Mouse (Mus musculus) heart, embryonic 15.5 days (tissue): ENCODE results near the gene Dbndd2. TPM values are rescaled to one million over a fixed set of nuclear protein-coding genes. Genes with fewer than 3 reads are reported as not detected.

ENCODE experiments used
- polyA plus RNA-seq: library from polyadenylated mRNA; unstranded; fragments of >200 nt; fragmentation: Nextera tagmentation; extraction: Ambion mirVana; gene quantifications from 2 replicates; pipeline ENCODE4 v1.2.1, GENCODE M21; 2015

The Dbndd2 gene
- polyA plus RNA-seq, 1 experiment from 2014 or later = 8.6 TPM

Other genes with a start within 250 kb of the Dbndd2 start
- gene Svs2, start 247.6 kb upstream of the Dbndd2 start, polyA plus RNA-seq = not detected in 2 replicates
- gene Svs3b, start 229.5 kb upstream of the Dbndd2 start, polyA plus RNA-seq = not detected in 2 replicates
- not detected in 2 replicates for gene Svs4, start 207.6 kb upstream of the Dbndd2 start, polyA plus RNA-seq
- gene Svs3a, start 196.8 kb upstream of the Dbndd2 start, polyA plus RNA-seq = not detected in 2 replicates
- not detected in 2 replicates for gene Svs6, start 169.4 kb upstream of the Dbndd2 start, polyA plus RNA-seq
- not detected in 2 replicates for gene Svs5, start 153.4 kb upstream of the Dbndd2 start, polyA plus RNA-seq
- gene Slpi, start 97.0 kb upstream of the Dbndd2 start, polyA plus RNA-seq = 1.3 and 1.6 TPM in 2 replicates
- 0.25 and 0.80 TPM in 2 replicates for gene Rbpjl, start 83.0 kb upstream of the Dbndd2 start, polyA plus RNA-seq
- gene Matn4, start 80.9 kb upstream of the Dbndd2 start, polyA plus RNA-seq = 8.4 and 14.9 TPM in 2 replicates
- 41.9 and 56.5 TPM in 2 replicates for gene Sdc4, start 42.2 kb upstream of the Dbndd2 start, polyA plus RNA-seq
- 32.0 and 40.4 TPM in 2 replicates for gene Sys1, start 29.1 kb upstream of the Dbndd2 start, polyA plus RNA-seq
- 10.5 and 13.5 TPM in 2 replicates for gene Gm20458, start 25.1 kb upstream of the Dbndd2 start, polyA plus RNA-seq
- not detected in 2 replicates for gene Trp53tg5, start 12.4 kb upstream of the Dbndd2 start, polyA plus RNA-seq
- gene Pigt, start 11.4 kb downstream of the Dbndd2 start, polyA plus RNA-seq = 42.1 and 54.1 TPM in 2 replicates
- gene Wfdc2, start 76.3 kb downstream of the Dbndd2 start, polyA plus RNA-seq = 10.0 and 39.8 TPM in 2 replicates
- not detected in 2 replicates for gene Spint3, start 87.4 kb downstream of the Dbndd2 start, polyA plus RNA-seq
- 0.21 and 0.47 TPM in 2 replicates for gene Wfdc6a, start 99.3 kb downstream of the Dbndd2 start, polyA plus RNA-seq
- not detected in 2 replicates for gene Eppin, start 107.5 kb downstream of the Dbndd2 start, polyA plus RNA-seq
- gene Wfdc6b, start 127.4 kb downstream of the Dbndd2 start, polyA plus RNA-seq = not detected in 2 replicates
- not detected in 2 replicates for gene Wfdc8, start 127.5 kb downstream of the Dbndd2 start, polyA plus RNA-seq
- gene Wfdc16, start 152.7 kb downstream of the Dbndd2 start, polyA plus RNA-seq = not detected in 2 replicates
- gene Wfdc10, start 169.9 kb downstream of the Dbndd2 start, polyA plus RNA-seq = 0.31 TPM in 1 of 2 replicates, not detected in the other
- gene Wfdc9, start 170.5 kb downstream of the Dbndd2 start, polyA plus RNA-seq = not detected in 2 replicates
- not detected in 2 replicates for gene Wfdc11, start 188.0 kb downstream of the Dbndd2 start, polyA plus RNA-seq
- gene Wfdc13, start 199.0 kb downstream of the Dbndd2 start, polyA plus RNA-seq = not detected in 2 replicates
- gene Spint4, start 212.4 kb downstream of the Dbndd2 start, polyA plus RNA-seq = 0.19 TPM in 1 of 2 replicates, not detected in the other
- not detected in 2 replicates for gene Spint5, start 229.2 kb downstream of the Dbndd2 start, polyA plus RNA-seq